Mouse (Mus musculus) C2C12 (cell line): Measurements from ENCODE around the gene Coa5.

Experiments used
- CEBPB ChIP-seq: IDR thresholded peaks from one replicate; pipeline ENCODE4 v1.6.1; 2011; ENCODE audit warnings: low read depth, mild to moderate bottlenecking, control low read depth, moderate library complexity
- CTCF ChIP-seq: IDR thresholded peaks from one replicate; pipeline ENCODE4 v1.5.1; 2011; ENCODE audit not compliant: control insufficient read depth, insufficient read depth, insufficient read length
- FOSL1 ChIP-seq: IDR thresholded peaks from one replicate; pipeline ENCODE4 v1.8.0; 2011; ENCODE audit warnings: mild to moderate bottlenecking, low read length; ENCODE audit not compliant: poor library complexity, insufficient read depth, severe bottlenecking
- MAX ChIP-seq: IDR thresholded peaks from one replicate; pipeline ENCODE4 v1.6.1; 2011; ENCODE audit warnings: mild to moderate bottlenecking, control low read depth
- MYOD1 ChIP-seq: IDR thresholded peaks from one replicate; pipeline ENCODE4 v1.6.1; 2011; ENCODE audit warnings: low read depth; ENCODE audit not compliant: control insufficient read depth, insufficient read length
- MYOG ChIP-seq: IDR thresholded peaks from one replicate; pipeline ENCODE4 v1.6.1; 2011; ENCODE audit not compliant: control insufficient read depth, insufficient read length; ENCODE audit errors: extremely low read depth
- USF1 ChIP-seq: IDR thresholded peaks from one replicate; pipeline ENCODE4 v1.6.1; 2011; ENCODE audit warnings: low read depth, mild to moderate bottlenecking, control low read depth, moderate library complexity

DNA sequence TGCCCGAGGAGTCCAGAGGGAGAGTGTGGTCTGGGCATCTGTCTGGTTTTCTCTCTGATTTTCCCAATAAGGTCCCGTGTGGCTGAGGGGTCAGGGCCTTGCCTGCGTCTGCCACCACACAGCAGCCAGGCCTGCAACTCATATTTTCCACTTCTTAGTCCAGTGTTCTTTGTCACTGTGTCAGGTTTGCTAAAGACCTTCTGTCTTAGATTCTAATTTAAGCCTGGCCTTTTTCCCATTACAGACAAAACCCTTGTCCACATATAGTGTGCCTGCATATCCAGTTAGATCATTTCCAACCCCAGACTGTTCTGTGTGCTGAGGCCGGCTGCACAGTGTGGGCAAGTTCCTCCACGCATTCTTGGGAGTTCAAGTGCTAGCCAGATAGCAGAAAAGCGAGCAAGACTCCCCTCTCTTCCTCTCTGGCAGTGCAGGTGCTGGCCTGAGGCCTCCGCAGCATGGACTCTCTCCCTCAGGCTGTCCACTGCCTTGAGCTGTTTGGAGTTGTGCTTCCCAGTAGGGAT is 43.4 kb downstream of the Coa5 start:
- no peak for TF ChIP-seq CTCF
- no peak for TF ChIP-seq MYOG
- no peak for TF ChIP-seq MYOD1
- TF ChIP-seq FOSL1 = no peak
- no peak for TF ChIP-seq CEBPB
- TF ChIP-seq MAX = no peak
- TF ChIP-seq USF1 = no peak
